Mouse (Mus musculus) adrenal gland, adult (tissue): ENCODE measurements at regions not wholly inside any gene's neighbourhood (a gene's known extent, or its start where the extent isn't known, plus 50 kb on each side); places are given as distances from the start of the nearest gene placed in this dataset.

Source experiments
- DNase-seq, 2 experiments: peaks; one replicate each; pipeline ENCODE4 v3.0.0; 2022 to 2023; ENCODE audit warnings: low spot score in 1 of 2; ENCODE audit not compliant: inconsistent age in 2 of 2

DNA sequence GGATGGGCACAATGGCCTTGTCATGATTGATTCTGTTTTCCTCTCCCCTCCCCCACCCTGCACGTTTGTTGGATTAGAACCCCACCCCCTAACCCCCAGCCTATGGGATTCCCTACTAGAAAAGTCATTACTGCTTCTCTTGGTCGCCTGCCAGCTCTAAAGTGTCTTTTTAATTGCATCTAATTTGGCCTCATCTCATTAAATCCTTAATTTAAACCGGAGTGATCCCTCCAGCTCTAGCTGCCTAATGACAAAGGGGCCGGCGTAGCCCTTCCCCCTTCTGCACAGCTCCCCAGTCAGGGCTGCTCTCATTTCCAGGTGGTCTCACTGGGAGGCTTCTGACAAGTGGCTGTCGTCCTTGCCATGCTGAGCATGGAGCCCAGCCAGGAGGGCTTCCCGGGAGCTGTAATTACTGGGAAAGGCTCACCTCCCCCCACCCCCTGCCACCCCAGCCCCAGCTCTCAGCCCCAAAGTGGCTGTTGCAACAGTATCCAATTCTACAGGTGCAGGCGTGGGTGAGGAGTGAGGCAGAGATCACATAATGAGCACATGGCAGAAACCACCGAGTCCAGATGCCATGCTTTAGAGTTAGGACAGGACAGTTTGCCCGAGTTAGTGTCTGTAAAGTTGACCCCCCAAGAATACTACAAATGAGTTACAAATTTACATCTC lies 84.8 kb upstream of the Aldh1b1 start:
- DNase-seq: no peak

- peak; percentile 54 to 55 for DNase-seq
Measured at GRCm38 (mm10) chr4:45713046-45713706, 85.6 kb upstream of the Aldh1b1 start.

- no peak for DNase-seq
Measured at GRCm38 (mm10) chr4:45703997-45704396, 94.8 kb upstream of the Aldh1b1 start.

GRCm38 (mm10) chr4:45699601-45700000 lies 99.2 kb upstream of the Aldh1b1 start:
- no peak for DNase-seq

GRCm38 (mm10) chr4:45695239-45695638 lies 103.6 kb upstream of the Aldh1b1 start:
- DNase-seq: no peak

DNA sequence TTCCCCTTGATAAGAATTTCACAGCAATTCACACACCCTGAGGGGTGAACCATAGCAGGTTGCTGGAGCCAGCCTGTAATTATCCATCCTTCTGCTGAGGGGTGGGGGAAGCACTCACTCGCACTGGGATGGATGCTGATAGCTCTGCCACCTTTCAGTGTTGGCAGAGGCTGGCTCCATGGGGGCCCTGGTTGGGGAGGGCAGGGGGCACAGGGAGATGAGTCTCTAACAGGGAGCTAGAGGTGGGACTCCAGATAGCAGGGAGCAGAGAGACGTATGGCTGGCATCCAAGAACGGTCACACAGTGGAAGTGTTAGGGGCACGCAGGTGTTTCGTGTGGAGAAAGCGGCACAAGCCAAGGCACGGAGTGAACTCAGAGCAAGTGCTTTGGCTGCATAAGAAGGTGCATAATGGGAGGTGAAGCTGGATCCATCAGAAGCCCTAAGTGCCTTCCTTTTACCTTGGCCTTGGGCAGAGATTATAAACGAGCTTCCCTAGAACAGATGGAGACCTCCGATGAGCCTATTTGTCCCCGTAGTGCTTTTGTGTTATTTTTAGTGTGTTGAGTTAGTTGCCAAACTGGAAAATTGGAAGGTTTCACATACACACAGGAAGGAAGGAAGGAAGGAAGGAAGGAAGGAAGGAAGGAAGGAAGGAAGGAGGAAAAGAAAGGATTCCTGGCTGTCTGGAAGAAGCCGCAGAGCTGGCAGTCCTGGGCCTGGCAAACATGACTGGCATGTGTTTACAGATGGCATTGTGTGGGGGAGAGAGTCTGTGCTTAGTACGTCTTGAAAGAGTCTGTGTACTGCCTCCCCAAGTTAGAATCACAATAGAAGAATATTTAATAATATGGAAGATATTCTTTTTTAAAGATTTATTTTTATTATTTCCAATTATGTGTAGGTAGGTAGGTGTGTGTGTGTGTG lies 108.6 kb upstream of the Aldh1b1 start:
- DNase-seq: no peak

DNA sequence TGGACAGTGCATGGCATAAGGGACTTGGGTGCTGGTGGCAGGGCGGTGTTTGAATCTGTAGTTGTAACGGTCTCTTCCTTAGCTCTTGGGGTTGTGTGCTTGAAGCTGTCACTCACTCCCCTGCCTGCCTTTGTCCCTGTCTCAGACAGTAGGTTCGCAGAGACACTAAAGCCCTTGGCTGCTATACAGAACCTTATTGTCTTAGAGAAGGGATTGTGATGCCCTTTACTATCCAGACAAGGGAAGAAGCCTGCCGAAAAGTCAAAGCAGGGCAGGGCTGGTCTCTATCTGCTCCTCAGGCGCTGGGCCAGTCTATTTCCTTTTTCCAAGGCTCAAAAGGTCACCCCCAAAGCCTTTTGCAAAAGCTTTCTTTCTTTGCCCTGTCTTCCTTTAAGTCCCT lies 109.2 kb upstream of the Aldh1b1 start:
- no peak for DNase-seq

- DNase-seq: no peak
Measured at GRCm38 (mm10) chr4:45688233-45688632, 110.6 kb upstream of the Aldh1b1 start.

- peak; percentile 46 to 51 for DNase-seq
Measured at GRCm38 (mm10) chr4:45685031-45685430, 113.8 kb upstream of the Aldh1b1 start.

DNA sequence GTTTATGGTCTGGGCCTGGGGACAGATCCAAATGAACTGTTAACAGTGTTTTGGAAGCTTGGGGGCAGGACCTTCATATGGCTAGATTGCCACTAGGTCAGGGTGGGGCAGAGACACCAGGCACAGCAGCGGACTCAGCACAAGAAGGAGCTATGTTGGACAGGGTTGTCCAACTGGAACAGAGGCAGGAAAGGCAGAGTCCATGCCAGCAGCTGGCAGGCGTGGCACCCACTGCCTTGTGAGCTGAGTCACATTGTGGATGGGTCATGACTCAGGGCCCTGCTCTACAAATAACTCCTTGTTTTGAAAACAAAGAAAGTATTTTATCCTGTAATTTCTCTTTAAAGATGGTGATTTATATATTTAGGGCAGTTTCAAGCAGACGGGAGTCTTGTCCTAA lies 115.6 kb upstream of the Aldh1b1 start:
- DNase-seq: peak; percentile 75 to 83

DNA sequence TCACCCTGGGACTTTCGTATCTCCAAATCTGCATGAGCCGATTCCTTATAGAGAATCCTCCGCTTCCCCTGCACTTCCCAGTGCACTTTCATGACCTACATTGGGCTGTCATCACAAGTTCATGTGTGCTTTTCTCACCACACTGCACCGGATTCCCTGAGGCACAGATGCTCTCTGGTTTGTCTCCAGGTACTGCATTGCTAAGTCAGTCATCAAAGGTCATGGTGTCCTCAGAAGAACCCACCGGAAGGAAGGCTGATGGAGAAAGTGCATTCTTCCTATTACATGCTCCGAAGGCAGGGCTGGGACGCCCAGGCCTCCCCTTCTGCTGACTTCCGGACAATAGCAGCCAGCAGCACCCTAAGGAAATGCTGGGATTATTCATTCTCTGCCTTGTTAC lies 116.1 kb upstream of the Aldh1b1 start:
- no peak for DNase-seq

GRCm38 (mm10) chr4:45676137-45676536 lies 122.7 kb upstream of the Aldh1b1 start:
- DNase-seq: peak in 1 of 2 experiments; percentile 46

- DNase-seq: no peak
Measured at GRCm38 (mm10) chr4:45674291-45674690, 124.5 kb upstream of the Aldh1b1 start.

DNA sequence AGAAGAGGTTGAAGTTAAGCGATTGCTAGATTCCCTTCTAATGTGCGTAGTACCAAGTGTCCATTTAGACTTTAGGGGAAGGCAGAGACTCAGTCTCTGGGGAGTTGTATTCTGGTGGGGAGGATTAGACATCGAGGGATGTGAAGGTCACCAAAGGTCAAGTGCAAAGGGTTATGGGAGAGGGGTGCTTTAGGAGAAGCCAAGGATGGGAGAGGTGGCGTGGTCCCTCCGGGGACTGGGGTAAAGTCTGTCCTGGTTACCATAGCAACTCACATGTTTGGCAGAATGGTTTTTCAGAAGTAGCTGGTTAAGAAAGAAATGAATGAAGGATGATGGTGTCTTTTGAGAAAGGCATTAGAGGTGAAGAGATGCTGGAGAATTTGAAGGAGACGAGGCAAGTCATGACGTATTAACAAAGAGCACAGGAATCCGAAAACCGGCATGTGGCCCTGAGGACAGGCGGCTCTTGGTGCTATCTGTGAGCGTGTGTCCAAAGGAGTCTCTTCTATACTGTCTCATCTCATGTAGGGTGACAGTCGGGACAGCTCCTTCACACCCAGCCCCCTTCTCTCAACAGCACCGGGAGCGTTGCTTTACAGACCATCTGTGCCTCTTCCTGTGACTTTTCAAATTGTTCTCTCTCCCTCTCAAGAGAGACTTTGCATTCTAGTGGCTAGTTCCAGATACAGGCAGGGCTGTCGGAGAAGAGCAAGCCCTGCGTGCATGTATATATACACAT lies 125.6 kb upstream of the Aldh1b1 start:
- DNase-seq: no peak

DNA sequence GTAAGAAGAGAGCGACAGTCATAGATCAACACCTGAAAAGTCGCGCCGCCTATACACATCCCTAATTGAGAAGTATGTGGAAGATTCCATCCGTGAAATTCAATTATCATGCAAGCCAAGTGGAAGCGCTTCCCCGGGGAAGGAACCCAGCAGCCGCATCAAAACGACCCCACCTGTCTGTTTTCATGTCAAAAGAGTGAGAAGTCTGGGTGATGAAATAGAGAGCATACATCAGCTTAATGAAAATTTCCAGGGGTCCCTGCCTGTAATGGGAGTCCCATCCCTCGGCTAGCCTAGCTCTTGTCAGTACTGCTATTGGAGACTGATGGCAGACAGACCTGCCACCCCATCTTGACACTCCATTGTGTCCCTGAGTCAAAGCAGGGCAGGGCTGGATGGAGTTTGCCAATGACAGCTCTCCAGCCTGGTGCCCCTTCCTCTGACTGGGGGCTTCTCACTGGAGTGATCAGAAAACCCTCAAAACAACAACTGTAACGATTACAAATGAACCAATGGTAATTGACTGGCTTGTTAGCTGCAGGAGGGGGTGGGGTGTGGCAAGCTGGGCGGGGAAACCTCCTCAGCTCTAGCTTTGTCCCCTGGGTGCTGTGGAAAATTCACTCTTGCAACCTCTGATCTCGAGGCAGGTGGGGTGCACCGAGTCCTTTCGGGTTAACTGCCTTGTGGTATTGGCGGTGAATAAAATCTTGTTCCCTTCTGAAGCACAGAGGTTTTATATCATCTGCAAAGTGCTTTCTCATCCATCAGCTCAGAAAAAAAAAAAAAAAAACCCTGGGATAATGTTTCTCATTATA lies 126.4 kb upstream of the Aldh1b1 start:
- no peak for DNase-seq

DNA sequence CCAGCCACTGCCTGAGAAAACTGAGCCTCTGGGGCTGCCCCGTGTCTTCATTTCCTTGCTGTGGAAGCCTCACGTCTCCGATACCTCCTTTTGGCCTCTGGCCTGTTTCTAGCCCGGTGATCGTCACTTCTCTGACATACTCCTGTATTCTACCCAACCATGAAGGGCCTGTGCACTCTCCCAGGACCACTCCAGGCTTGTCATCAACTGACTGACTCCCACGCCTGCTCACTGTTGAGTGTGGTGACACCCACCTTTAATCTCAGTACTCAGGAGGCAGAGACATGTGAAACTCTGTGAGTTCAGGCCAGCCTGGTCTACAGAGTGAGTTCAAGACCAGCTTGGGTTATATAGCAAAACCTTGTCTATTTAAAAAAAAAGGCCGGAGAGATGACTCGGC lies 132.1 kb upstream of the Shb start:
- DNase-seq: no peak

GRCm38 (mm10) chr4:45657350-45657978 lies 125.2 kb upstream of the Shb start:
- DNase-seq: peak; percentile 18 to 35

- no peak for DNase-seq
Measured at GRCm38 (mm10) chr4:45655780-45656179, 123.5 kb upstream of the Shb start.

GRCm38 (mm10) chr4:45654804-45655155 lies 122.5 kb upstream of the Shb start:
- DNase-seq: no peak
